Mouse (Mus musculus): ENCODE measurements around the gene Txndc15.
A peak's percentile ranks its signal among the peaks of the same experiment; 100 is the strongest.

Gene Txndc15

DNA sequence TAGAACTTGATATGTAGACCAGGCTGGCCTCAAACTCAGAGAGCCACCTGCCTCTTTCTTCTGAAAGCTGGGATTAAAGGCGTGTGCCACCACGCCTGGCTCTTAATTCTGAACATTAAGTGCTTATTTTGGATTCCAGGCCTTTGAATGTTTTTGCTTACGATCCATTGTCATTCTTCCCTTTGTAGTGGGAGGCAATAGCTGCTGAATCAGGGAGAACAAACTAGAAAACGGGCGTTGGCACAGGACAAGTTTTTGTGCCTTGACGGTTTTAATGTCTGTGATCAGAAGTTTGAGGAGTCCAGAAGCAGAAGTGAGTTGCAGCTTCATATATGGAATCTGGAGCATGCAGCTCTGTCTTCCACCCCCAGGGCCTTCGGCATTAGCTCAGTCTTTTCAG lies 16.3 kb downstream of the Txndc15 start:
- DNase-seq (ENCODE audit: low read depth, low spot score) = no peak

- no peak for DNase-seq (ENCODE audit: low read depth, low spot score)
These were observed 17.7 kb downstream of the Txndc15 start for GRCm38 (mm10) chr13:55732121-55732520.

DNA sequence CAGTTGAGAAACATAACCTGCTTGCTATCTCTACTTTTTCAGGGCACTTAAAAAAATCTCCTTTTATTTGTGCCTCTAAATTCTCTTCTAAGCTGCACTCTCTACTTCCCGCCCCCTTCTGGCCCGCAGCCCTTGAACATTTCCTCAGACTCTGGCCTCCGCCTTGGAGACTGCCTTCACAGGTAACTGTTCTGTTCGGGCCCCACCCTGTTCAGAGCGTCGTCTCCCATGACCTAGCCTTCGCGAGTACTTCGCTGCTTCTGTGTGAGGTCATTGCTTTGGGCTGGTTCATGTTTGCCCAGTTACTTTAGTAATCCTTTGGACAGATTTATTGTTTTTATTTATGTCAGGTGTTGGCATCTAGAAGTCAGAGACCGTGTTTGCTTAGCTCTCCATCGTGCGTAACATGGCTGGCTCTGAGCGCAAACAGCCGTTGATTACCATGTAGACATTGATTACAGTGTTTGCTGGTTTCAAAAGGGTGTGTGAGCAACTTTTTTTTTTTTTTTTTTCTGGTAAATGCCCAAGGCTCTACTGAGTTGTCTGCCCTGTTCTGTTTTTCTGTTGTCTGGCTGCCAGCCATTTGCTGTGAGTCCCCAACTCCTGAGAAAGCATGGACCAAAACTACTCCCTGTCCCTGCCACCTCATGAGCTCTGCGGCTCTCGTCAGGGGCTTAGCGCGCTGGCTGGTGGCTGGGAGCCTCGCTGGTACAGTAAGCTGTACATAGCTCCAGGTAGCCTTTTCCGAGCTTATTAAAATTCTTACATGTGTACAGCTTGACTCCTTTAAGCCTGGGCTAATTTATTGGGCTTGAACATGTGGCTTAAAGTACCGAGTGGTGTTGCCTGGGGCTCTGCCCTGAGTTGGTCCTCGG lies 19.4 kb downstream of the Txndc15 start:
- no peak for DNase-seq (ENCODE audit: low read depth, low spot score)

DNA sequence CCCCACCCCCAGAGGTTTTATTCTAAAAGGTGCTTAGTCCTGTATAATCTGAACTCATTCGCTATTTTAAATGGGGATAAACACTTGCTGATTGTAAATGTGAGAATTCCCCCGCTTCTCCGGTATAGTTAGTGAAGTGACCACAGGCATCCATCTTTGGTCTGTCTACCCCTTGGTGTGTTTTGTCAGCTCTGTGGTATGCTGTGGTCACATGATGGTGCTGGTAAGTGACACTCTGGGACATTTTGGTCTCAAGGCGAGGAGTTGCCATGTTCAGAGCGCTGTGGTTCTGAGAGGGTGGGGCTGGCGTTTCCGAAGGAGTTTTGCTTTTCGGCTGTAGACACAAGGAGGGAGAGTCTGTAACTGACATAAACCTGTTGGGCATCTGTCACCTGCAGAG lies 23.4 kb downstream of the Txndc15 start:
- DNase-seq (ENCODE audit: low read depth, low spot score) = no peak

- peak; percentile 58 for DNase-seq (ENCODE audit: low read depth, low spot score)
These were observed 27.9 kb downstream of the Txndc15 start for GRCm38 (mm10) chr13:55742306-55742705.

GRCm38 (mm10) chr13:55754380-55754779 lies 39.9 kb downstream of the Txndc15 start:
- DNase-seq (ENCODE audit: low read depth, low spot score) = no peak

GRCm38 (mm10) chr13:55756789-55757188 lies 42.3 kb downstream of the Txndc15 start:
- no peak for DNase-seq (ENCODE audit: low read depth, low spot score)

GRCm38 (mm10) chr13:55757645-55758044 lies 43.2 kb downstream of the Txndc15 start:
- DNase-seq (ENCODE audit: low read depth, low spot score) = no peak

- DNase-seq (ENCODE audit: low read depth, low spot score) = no peak
These were observed 46.1 kb downstream of the Txndc15 start for GRCm38 (mm10) chr13:55760576-55760975.

GRCm38 (mm10) chr13:55761486-55761885 lies 47.0 kb downstream of the Txndc15 start:
- no peak for DNase-seq (ENCODE audit: low read depth, low spot score)

GRCm38 (mm10) chr13:55774352-55774751 lies 59.9 kb downstream of the Txndc15 start:
- DNase-seq (ENCODE audit: low read depth, low spot score) = no peak

GRCm38 (mm10) chr13:55775056-55775455 lies 60.6 kb downstream of the Txndc15 start:
- no peak for DNase-seq (ENCODE audit: low read depth, low spot score)

All from telencephalon, adult 2 months (tissue).